Mouse (Mus musculus) NIH3T3 (cell line): ENCODE data around the gene Ubl4a.
"Not testable (repeated sequence)": the region's sequence is repeated elsewhere in the genome, so short reads cannot be mapped to it uniquely, and the experiment has no call there.

ENCODE experiments used
- DNase-seq: peaks from one replicate; pipeline ENCODE4 v3.0.0-alpha.2; 2012; ENCODE audit warnings: low read depth

Ubl4a gene

DNA sequence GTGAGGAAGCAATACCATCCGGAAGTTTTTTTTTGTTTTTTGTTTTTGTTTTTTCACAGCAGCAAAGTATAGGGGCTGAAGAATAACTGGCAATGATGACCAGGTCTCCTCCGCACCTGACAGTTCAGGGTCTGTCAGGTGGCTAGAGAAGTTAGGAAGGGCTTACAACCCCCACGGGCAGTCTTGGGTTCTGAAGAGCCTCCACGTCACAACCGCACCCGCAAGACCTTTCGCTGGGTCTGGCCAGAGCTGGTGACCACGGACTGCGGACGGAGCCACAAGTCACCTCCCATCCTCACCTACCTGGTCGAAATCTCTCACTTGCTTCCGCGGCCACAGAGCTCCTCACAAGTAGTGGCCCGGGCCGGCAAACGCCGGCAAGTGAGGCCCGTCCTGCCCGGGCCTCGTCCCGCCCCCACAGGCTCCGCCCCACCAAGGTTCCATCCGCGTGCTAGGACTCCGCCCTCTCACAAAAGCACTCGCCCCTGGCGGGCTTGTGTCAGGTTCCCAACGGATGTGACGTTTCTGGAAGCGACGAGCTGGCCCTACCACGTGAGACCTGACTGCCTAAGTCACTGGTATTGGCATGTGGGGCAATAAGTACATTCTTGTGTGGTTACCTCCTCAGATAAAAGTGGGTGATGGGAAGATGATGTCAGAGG is at the start of gene Ubl4a, which contains the start of gene Slc10a3:
TSS of gene Ubl4a (minus strand) at position 331 of the 662 bp plus-strand sequence.
TSS of gene Slc10a3 (minus strand) at position 462 of the 662 bp plus-strand sequence.
- DNase-seq, result peak; percentile 93

DNA sequence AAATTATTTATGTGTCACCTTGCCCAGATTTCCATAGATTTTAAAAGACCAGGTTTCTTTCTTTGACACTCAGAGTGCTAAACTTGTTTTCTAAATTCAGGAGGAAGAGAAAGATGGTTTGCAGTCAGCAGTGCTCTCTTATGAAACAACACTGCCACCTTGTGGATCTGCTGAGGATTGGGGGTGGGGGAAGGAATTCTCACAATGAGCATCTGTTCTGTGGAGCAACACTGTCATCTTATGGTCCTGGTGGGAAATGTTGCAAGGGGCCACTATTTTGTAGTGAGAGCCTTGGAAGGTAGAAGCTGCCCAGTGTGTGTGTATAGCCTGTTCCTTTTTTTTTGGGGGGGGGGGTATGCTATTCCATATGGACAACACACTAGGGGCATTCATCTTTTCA is 40.4 kb upstream of the Ubl4a start:
- DNase-seq, result peak; percentile 85

DNA sequence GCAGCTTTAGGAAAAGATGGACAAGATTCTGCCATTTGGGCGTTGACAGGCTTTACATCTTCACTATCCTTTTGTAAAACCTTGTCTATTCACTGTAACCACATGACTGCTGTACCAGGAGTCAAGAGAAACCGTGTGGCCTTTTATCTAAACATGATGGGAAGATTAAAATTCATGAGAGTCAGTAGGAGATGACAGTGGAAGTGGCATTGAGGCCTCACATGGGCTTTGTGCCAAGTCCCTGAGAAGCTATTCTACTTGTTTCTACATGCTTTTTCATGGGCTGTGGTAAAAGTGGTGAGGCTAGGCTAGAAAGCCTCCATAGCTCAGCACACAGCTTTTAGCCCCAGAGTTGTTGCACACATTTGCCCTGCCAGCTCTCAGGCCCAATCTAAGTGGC is 35.3 kb upstream of the Ubl4a start:
- no peak for DNase-seq

DNA sequence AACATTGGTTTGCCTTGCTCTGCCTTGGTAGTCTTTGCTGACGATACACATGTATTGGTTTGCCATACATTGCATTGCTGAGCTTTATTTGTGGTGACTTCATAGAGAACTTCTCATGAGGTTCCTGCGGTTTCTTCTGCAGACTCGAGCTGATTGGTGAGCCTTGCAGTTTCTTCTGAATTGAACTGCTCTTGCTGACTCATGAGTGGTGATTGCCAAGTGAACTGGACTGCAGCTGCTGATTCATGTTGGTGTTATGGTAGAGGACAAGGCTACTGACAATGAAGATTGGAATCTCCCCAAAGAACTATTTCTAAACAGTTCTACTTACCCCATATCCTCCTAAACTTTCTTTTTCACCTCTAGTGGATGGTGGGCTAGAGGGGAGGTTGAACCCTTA is 27.1 kb upstream of the Ubl4a start:
- peak; percentile 68 for DNase-seq

DNA sequence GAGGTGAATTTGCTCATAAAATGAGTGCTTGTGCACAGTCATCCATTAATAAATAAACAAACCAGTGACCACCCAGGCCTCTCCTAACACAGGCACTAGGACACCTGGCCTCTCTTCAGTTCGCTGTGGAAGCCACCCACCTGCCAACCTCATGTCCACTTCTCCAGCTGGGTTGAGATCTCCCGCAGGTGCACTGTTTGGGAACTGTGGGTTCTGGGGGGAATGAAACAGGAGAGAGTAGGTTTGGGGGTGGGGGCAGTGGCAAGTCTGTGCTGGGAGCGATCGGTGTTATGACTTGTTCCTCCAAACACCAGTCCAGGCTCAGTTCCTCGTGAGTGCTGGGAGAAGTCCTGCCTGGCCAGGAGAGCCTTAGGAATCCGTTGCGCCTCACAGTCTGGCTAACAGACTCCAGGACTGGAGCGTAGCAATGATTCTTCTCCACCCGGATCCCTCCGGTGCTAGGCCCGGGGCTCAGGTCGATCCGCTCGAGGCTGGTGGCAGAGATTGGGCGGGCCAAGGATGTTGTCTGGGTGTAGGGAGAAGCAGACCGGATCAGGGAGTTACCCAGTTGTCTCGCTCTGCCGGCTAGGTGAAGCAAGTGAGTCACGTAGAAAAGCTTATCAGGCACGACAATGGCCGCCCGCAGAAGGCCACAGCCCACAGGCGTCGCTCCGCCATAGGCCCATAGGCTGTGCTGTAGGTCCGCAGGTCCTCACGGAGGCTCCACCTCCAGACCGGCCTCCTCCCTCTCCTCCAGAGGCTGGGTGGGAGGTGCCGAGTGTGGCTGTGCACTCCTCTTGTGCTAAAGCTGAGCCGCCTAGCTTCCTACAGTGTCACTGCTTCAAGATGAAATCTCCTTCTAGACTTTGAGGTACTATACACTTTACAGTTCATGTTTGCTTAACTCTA is 19.8 kb upstream of the Ubl4a start, which contains the start of the genes Fam3a and Ikbkg:
TSS of gene Fam3a (minus strand) at position 738 of the 909 bp plus-strand sequence.
TSS of gene Ikbkg (plus strand) at position 756 of the 909 bp plus-strand sequence.
- DNase-seq, result peak; percentile 90

DNA sequence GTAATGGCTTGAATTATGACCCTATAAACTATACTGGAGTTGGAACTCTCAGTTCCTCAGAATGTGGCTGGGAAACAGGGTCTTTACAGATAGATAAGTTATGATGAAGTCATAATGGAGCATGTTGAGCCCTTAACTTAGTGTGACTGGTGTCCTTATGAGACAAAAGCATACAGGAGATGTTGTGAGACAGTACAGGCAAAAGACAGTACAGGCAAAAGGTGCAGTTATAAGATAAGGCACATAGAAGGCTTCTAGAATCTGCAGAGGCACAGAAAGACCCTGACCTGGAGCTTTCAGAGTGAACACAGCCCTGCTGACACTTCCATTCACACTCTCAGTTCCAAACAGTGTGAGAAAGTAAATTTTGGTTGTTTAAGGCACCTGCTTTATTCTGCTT is 15.1 kb upstream of the Ubl4a start:
- no peak for DNase-seq

DNA sequence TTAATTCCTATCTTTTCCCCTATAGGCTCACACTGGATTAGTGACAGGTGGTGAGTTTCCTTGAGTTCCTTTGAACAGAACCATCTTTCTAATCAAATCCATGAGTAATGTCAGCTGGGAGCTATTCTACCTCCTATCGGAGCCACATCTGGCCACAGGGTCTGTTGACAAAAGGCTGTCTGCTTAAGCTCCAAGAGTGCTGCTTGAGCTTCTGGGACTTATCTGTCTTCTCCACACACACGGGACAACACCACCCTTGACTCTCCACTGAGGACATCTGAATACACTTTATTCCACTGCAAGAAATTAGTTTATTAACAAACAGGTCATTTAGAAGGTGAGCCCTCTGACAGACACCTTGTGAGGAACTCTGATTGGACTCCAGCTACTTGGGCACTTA is 11.4 kb upstream of the Ubl4a start:
- DNase-seq, result no peak

DNA sequence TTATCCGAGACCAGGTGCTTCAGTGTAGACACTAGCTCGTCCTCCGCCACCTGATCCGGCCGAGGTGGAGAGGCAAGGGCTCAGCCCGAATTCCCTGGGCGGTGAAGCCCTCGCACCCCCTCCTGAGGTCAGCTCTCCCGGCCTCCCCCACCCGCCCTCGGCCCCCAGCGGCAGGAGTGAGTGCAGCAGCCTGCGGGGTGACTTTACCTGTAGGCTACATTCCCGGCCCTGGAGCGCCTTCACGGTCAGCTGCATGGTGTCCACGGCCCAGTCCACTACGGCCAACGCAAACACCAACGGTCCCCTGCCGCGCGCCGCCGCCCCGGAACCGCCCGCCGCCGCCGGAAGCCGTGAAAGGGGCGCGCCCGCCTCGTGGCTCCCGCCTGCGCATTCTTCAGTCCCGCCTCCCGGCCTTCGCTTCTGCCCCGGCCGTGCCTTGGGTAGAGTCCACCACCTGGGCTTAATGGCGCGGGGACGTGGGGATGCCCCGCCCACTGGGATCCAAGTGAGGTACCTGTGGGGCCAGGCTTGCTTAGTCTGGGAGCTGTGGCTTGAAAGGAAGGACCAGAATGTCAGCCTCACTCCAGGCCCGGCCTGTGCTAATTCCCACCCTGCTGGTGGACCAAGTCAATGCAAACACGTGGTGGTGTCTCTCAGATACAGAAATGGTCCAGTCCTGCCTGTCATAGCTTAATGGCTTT is 4.7 kb downstream of the Ubl4a start:
- DNase-seq, result peak; percentile 76

DNA sequence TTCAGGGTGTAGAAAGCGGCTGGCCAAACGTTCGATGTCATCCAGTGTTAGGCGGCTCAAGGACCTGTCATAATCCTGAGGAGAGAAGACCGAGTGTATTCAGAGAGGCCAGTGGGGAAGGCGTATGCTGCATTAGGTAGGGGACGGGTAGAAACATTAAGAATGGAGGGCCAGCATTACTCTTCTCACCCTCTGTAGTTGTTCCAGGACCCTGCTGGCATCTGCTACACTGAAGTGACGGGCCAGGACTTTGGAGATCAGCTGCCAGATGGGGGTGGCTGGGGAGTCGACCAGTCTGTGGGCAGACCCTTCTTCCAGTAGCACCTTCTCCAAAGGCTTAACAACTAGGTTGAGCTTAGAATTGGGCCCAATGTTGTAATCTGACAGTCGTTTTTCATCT is 5.5 kb downstream of the Ubl4a start:
- no peak for DNase-seq

DNA sequence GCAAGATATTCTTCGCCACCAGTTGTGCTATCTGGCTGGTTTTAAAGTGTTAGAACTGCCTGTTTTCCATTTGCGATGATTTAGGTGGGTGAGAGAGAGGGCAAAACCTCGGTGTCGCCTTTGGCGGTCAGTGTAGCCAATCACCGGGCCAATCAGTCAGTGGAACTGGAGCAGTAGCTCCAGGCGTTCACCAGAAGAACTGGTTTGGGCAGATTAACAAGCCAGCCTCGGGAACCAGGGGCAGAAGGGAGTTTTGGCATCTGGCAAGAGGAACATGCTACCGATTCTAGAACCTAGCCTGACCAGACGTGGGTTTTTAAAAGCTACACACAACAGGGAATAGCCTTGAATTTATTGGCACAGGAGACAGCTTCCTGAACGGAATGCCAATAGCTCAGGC is 13.8 kb downstream of the Ubl4a start:
- no peak for DNase-seq

DNA sequence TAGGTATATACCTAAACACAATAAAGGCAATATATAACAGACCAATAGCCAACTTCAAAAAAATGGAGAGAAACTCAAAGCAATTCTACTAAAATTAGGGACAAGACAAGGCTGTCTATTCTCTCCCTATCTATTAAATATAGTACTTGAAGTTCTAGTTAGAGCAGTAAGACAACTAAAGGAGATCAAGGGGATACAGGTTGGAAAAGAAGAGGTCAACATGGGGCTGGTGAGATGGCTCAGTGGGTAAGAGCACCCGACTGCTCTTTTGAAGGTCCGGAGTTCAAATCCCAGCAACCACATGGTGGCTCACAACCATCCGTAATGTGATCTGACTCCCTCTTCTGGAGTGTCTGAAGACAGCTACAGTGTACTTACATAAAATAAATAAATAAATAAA is 15.9 kb downstream of the Ubl4a start:
- DNase-seq, result not testable (repeated sequence)

DNA sequence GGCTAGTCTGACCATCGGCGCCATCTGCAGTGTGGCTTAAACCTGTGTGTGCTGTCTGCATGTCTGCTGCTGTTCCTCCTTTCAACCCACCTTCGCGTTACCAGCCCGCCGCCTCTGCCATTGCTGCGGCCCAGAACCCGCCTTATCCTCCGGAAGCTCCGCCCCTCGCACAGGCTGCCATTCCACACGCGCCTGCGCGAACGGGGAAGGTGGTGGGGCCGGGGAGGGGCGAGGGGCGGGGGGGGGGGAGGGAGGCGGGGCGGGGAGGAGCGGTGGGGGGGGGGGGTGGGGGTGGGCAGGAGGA is 19.6 kb downstream of the Ubl4a start, which contains the start of gene Lage3:
TSS of gene Lage3 (minus strand) at position 152 of the 304 bp plus-strand sequence.
- peak; percentile 90 for DNase-seq

DNA sequence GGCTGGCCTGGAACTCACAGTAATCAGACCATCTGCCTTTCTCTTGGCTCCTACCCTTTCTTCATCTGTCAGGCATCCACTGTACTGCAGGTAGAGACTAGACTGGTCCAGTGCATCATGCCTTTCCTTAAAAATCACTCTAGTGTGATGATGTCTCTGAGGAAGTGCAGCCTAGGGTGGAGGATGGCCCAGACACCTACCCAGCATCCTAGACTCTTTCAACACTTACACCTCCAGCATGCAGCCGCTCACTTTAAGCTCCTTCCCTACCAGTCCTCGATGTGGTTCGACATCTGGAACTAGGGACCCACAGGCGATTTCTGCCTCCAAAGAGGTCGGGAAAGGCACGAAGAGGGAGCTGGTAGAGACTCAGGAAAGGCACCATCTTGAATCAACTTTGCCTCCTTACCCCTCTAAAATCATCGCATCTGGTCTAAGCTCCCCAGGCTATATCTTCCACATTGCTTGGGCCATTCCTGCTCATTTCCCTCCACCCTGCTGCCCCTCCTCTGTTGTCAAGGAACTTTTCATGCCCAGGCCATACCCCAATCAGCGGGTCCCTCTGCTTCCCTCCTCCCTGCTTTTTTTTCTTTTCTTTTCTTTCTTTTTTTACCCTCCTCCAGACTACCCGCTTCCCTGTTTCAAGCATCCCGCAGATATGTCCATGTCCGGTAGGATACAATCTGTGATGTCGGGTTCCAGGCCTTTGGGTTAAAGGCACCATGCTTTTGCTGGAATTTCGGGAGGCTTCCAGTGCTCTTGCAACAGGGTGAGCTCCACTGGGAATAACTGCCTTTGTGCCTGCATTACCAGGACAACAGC is 20.2 kb downstream of the Ubl4a start:
- no peak for DNase-seq

DNA sequence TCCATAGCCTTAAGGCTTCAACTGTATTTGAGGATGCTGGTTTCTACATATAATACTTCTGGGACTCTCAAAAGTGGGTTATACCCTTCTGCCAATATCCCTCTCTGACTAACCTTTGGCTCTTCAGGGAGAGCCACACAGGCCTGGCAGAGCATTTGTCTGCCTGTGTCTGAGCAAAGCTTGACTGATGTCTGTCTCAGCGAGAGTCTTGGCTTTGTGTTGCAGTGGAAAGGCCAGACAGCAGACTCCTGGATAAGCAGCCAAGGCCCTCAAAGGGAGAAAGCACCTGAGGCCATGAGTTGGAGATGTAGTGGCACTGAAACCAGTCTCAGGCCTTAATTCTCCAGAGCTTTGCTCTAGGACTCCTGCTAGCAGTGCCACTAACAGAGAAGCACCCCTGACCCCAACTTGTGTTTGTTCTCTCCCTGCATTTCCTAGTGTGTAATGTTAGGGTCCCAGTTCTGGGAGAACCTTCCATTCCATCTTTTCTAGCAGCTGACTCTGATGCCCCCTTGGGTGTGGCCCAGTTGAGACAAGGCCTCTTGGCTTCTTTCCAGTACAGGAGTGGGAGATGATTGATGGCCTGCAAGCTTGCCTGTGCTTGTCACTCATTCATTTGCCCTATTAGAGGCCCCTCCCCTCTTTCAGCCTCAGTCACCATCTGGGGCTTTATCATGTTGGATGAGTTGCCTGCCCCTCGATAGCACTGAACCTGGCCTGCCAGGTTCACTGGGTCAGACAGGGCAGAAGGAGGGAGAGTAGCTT is 42.7 kb downstream of the Ubl4a start:
- peak; percentile 8 for DNase-seq

DNA sequence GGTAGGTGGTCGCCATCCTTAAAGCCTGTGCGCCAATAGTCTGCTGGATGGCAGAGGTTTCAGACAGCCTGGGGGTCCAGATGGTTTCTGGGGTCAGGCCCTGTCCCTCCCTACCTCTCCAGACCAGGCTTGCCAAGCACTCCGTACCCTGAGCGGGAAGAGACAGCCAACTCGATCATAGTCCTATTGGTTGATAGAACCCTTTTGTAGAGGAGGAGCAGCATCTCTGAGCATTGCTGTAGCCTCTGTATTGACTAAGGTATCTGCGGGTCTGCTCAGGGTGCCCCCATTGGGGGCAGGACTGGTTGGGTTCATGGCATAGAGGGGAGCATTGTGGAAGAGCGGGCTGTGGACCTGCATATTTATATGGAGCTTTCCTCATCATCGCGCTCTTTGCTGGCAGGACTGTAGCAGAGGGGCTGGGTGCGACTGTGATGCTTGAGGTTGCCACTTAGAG is 43.8 kb downstream of the Ubl4a start:
- no peak for DNase-seq

DNA sequence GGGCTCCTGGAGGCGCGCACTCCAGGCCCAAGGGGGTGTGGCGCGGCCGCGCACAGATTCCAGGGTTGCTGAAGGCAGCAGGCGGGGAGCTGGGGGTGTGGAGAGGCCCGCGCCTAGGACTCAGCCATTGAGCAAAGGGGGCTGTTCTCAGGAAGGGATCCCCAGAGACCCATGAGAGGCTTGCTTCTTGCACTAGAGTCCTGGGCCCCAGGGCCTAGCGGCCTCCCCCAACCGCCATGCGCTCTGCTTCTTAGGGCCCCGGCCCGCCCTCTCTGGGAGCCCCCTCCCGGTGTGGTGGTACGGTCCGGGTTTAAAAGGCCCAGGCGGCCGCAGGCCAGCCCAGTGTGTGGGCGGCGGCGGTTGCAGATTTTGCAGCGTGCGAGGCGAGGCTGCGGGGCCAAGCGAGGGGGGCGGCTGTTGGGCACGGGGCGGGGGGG is 44.3 kb downstream of the Ubl4a start, which contains the start of gene Plxna3:
TSS of gene Plxna3 (plus strand) at position 342 of the 437 bp plus-strand sequence.
- peak; percentile 85 for DNase-seq
